Mouse (Mus musculus) heart, embryonic 11.5 days (tissue): Measurements from ENCODE around the gene Kcnn3. TPM values are rescaled to one million over a fixed set of nuclear protein-coding genes. Genes with fewer than 3 reads are reported as not detected.

Source experiments
- ATAC-seq: fragments of 200-750 bp; cut with Nextera tagmentation; replicated peaks from 2 replicates; pipeline ENCODE4 v1.8.0; 2017; ENCODE audit warnings: moderate library complexity; ENCODE audit not compliant: insufficient number of reproducible peaks, low FRiP score, low TSS enrichment
- H3K27ac ChIP-seq: fragments of 300-500 bp; sonication (generic); 2 replicates; pipeline ENCODE4 v1.5.1; 2014; ENCODE audit warnings: mild to moderate bottlenecking, low read depth, low read length
- H3K27me3 ChIP-seq: fragments of 300-500 bp; sonication (generic); 2 replicates; pipeline ENCODE4 v1.6.1; 2014; ENCODE audit warnings: mild to moderate bottlenecking, low read length, mixed read lengths; ENCODE audit not compliant: control insufficient read depth, insufficient read depth
- H3K36me3 ChIP-seq: fragments of 300-500 bp; sonication (generic); 2 replicates; pipeline ENCODE4 v1.6.1; 2014; ENCODE audit warnings: mild to moderate bottlenecking, low read length, moderate library complexity, mixed read lengths; ENCODE audit not compliant: control insufficient read depth, insufficient read depth
- H3K4me1 ChIP-seq: fragments of 300-500 bp; sonication (generic); 2 replicates; pipeline ENCODE4 v1.6.1; 2014; ENCODE audit warnings: low read length; ENCODE audit not compliant: control insufficient read depth, insufficient read depth
- H3K4me2 ChIP-seq: fragments of 300-500 bp; sonication (generic); 2 replicates; pipeline ENCODE4 v1.6.1; 2014; ENCODE audit warnings: mild to moderate bottlenecking, moderate library complexity
- H3K4me3 ChIP-seq: fragments of 300-500 bp; sonication (generic); 2 replicates; pipeline ENCODE4 v1.5.1; 2014; ENCODE audit warnings: low read depth, low read length
- H3K9ac ChIP-seq: fragments of 300-500 bp; sonication (generic); 2 replicates; pipeline ENCODE4 v1.6.1; 2014; ENCODE audit warnings: mild to moderate bottlenecking, low read depth, low read length, moderate library complexity
- H3K9me3 ChIP-seq: fragments of 300-500 bp; sonication (generic); replicated peaks from 2 replicates; pipeline ENCODE4 v1.6.1; 2016; ENCODE audit warnings: low read length; ENCODE audit not compliant: control insufficient read depth
- WGBS: fragments of 180-500 bp; shearing (Covaris S2); extraction: QIAGEN DNeasy Blood & Tissue Kit; methylation state at CpG from one replicate; pipeline ENCODE4 v1.1.7; 2014; ENCODE audit not compliant: insufficient replicate concordance; 5-methylcytosine and 5-hydroxymethylcytosine counted together
- polyA plus RNA-seq: library from polyadenylated mRNA; unstranded; fragments of >200 nt; fragmentation: Nextera tagmentation; extraction: Ambion mirVana; gene quantifications from 2 replicates; pipeline ENCODE4 v1.2.1, GENCODE M21; 2014

Gene Kcnn3
- polyA plus RNA-seq, 1 experiment from 2014 or later: 0.99 TPM

GRCm38 (mm10) chr3:89577154-89577553, 57.2 kb downstream of the Kcnn3 start:
- H3K4me3 ChIP-seq: no peak overlapping the region
- no peak overlapping the region for H3K9ac ChIP-seq
- H3K4me2 ChIP-seq: no peak overlapping the region
- no peaks in the 10 kb centered on the region for H3K36me3 ChIP-seq
- no peaks in the 10 kb centered on the region for H3K4me1 ChIP-seq
- ATAC-seq: no peak
- WGBS: 32% methylated on average over 5 of the region's 5 CpGs
- no peak overlapping the region for H3K27ac ChIP-seq
- peaks cover 4% of the 10 kb centered on the region; the same call in 1 of the 2 replicates for H3K27me3 ChIP-seq
- H3K9me3 ChIP-seq: no peaks in the 10 kb centered on the region

- Histone ChIP-seq H3K9me3 (no peaks in the 10 kb centered on the region), H3K36me3 (no peaks in the 10 kb centered on the region), H3K4me2 (no peak overlapping the region), H3K9ac (no peak overlapping the region), H3K27me3 (no peaks in the 10 kb centered on the region; the same call in 1 of the 2 replicates), H3K4me3 (no peak overlapping the region), H3K27ac (no peak overlapping the region), H3K4me1 (no peaks in the 10 kb centered on the region)
- 70% methylated on average over 4 of the region's 4 CpGs for WGBS
- ATAC-seq: no peak
These were observed 58.1 kb downstream of the Kcnn3 start for GRCm38 (mm10) chr3:89578083-89578482.

GRCm38 (mm10) chr3:89578803-89579202, 58.8 kb downstream of the Kcnn3 start:
- H3K27me3 ChIP-seq: no peaks in the 10 kb centered on the region
- no peaks in the 10 kb centered on the region for H3K9me3 ChIP-seq
- 59% methylated on average over 10 of the region's 10 CpGs for WGBS
- no peak for ATAC-seq
- H3K27ac ChIP-seq: no peak overlapping the region
- no peak overlapping the region for H3K9ac ChIP-seq
- no peaks in the 10 kb centered on the region for H3K4me1 ChIP-seq
- H3K4me3 ChIP-seq: no peak overlapping the region
- no peaks in the 10 kb centered on the region for H3K36me3 ChIP-seq
- no peak overlapping the region for H3K4me2 ChIP-seq

- Histone ChIP-seq H3K27me3 (no peaks in the 10 kb centered on the region; the same call in 1 of the 2 replicates), H3K4me3 (no peak overlapping the region), H3K9me3 (no peaks in the 10 kb centered on the region), H3K9ac (no peak overlapping the region), H3K27ac (no peak overlapping the region), H3K4me1 (no peaks in the 10 kb centered on the region), H3K36me3 (no peaks in the 10 kb centered on the region), H3K4me2 (no peak overlapping the region)
- 57% methylated on average over 4 of the region's 4 CpGs for WGBS
- ATAC-seq: no peak
These were observed 64.3 kb downstream of the Kcnn3 start for GRCm38 (mm10) chr3:89584254-89584653.

- Histone ChIP-seq H3K9ac (no peak overlapping the region), H3K4me2 (no peak overlapping the region), H3K4me3 (no peak overlapping the region), H3K27me3 (no peaks in the 10 kb centered on the region; the same call in 1 of the 2 replicates), H3K9me3 (no peaks in the 10 kb centered on the region), H3K36me3 (no peaks in the 10 kb centered on the region), H3K4me1 (peaks cover 5% of the 10 kb centered on the region; the same call in 1 of the 2 replicates), H3K27ac (no peak overlapping the region)
- no peak for ATAC-seq
- 78% methylated on average over 11 of the region's 11 CpGs for WGBS
These were observed 68.5 kb downstream of the Kcnn3 start for GRCm38 (mm10) chr3:89588436-89588835.

- Histone ChIP-seq H3K27ac (no peak overlapping the region), H3K27me3 (no peaks in the 10 kb centered on the region; the same call in 1 of the 2 replicates), H3K4me3 (no peak overlapping the region), H3K36me3 (no peaks in the 10 kb centered on the region), H3K4me1 (peaks cover 7% of the 10 kb centered on the region; the same call in 1 of the 2 replicates), H3K9me3 (no peaks in the 10 kb centered on the region), H3K4me2 (no peak overlapping the region), H3K9ac (no peak overlapping the region)
- ATAC-seq: no peak
- WGBS: 62% methylated on average over 3 of the region's 3 CpGs
These were observed 69.4 kb downstream of the Kcnn3 start for GRCm38 (mm10) chr3:89589321-89589720.

- no peaks in the 10 kb centered on the region for H3K36me3 ChIP-seq
- no peak overlapping the region for H3K4me2 ChIP-seq
- H3K27ac ChIP-seq: no peak overlapping the region
- H3K27me3 ChIP-seq: no peaks in the 10 kb centered on the region; the same call in 1 of the 2 replicates
- no peak overlapping the region for H3K9ac ChIP-seq
- WGBS: 91% methylated on average over 4 of the region's 4 CpGs
- H3K4me1 ChIP-seq: peaks cover 7% of the 10 kb centered on the region; the same call in 1 of the 2 replicates
- no peaks in the 10 kb centered on the region for H3K9me3 ChIP-seq
- no peak for ATAC-seq
- no peak overlapping the region for H3K4me3 ChIP-seq
These were observed 70.4 kb downstream of the Kcnn3 start for GRCm38 (mm10) chr3:89590386-89590785.

GRCm38 (mm10) chr3:89591461-89591860, 71.5 kb downstream of the Kcnn3 start:
- 66% methylated on average over 3 of the region's 3 CpGs for WGBS
- Histone ChIP-seq H3K4me3 (no peak overlapping the region), H3K4me2 (no peak overlapping the region), H3K36me3 (no peaks in the 10 kb centered on the region), H3K9me3 (no peaks in the 10 kb centered on the region), H3K9ac (no peak overlapping the region), H3K27ac (no peak overlapping the region), H3K27me3 (no peaks in the 10 kb centered on the region), H3K4me1 (peaks cover 7% of the 10 kb centered on the region; the same call in 1 of the 2 replicates)
- no peak for ATAC-seq

- H3K9ac ChIP-seq: no peak overlapping the region
- H3K27me3 ChIP-seq: no peaks in the 10 kb centered on the region
- H3K36me3 ChIP-seq: no peaks in the 10 kb centered on the region
- H3K4me3 ChIP-seq: no peak overlapping the region
- no peak overlapping the region; the same call in 1 of the 2 replicates for H3K4me2 ChIP-seq
- no peaks in the 10 kb centered on the region for H3K9me3 ChIP-seq
- no peak for ATAC-seq
- H3K4me1 ChIP-seq: peaks cover 7% of the 10 kb centered on the region; the same call in 1 of the 2 replicates
- 42% methylated on average over 11 of the region's 11 CpGs for WGBS
- no peak overlapping the region for H3K27ac ChIP-seq
These were observed 72.8 kb downstream of the Kcnn3 start for GRCm38 (mm10) chr3:89592809-89593208.
